Mouse (Mus musculus) MEL (cell line): ENCODE measurements around the gene Psmd8. TPM values are rescaled to one million over a fixed set of nuclear protein-coding genes. Genes with fewer than 3 reads are reported as not detected.

Experiments used
- polyA plus RNA-seq, 2 experiments: library from polyadenylated mRNA; stranded (reverse) in 1 of 2; unstranded in 1 of 2; fragments of >175 nt in 1 of 2; fragments of >200 nt in 1 of 2; gene quantifications; 2 replicates each; pipeline versions ENCODE4 v1.2.1 to v1.2.4; 2012; ENCODE audit warnings: low replicate concordance in 2 of 2, low read depth in 1 of 2; ENCODE audit not compliant: insufficient read length in 2 of 2, insufficient read depth in 1 of 2, missing spikeins in 1 of 2
- total RNA-seq: library from RNA; depleted of rRNA; stranded (reverse); fragments of 300-350 nt; gene quantifications from 2 replicates; pipeline ENCODE4 v1.2.3, GENCODE M21; 2012; rRNA removed

Gene Psmd8
- total and polyA plus RNA-seq, 3 experiments = 159 to 196 TPM; not detected in 1

Other genes starting within 250 kb of the Psmd8 start
- 60.5 and 66.3 TPM in 2 replicates for gene Actn4, start 218.4 kb downstream of the Psmd8 start, total RNA-seq
- 100 to 1,000 TPM in 1 of 2 experiments, not detected in 1; 267 TPM for gene Actn4, start 218.4 kb downstream of the Psmd8 start, polyA plus RNA-seq
- gene Eif3k, start 198.8 kb downstream of the Psmd8 start, total RNA-seq = 525 and 545 TPM in 2 replicates
- 100 to 1,000 TPM in 1 of 2 experiments, not detected in 1; 671 TPM for gene Eif3k, start 198.8 kb downstream of the Psmd8 start, polyA plus RNA-seq
- gene Map4k1, start 198.7 kb downstream of the Psmd8 start, total RNA-seq = 17.3 and 19.3 TPM in 2 replicates
- 10 to 100 TPM in 1 of 2 experiments, not detected in 1; 50.8 TPM for gene Map4k1, start 198.7 kb downstream of the Psmd8 start, polyA plus RNA-seq
- 0.16 and 0.27 TPM in 2 replicates for gene Ryr1, start 55.5 kb downstream of the Psmd8 start, total RNA-seq
- gene Ryr1, start 55.5 kb downstream of the Psmd8 start, polyA plus RNA-seq = under 1 TPM in 1 of 2 experiments, not detected in 1; 0.54 TPM
- gene Rasgrp4, start 45.9 kb downstream of the Psmd8 start, total RNA-seq = 0.46 and 0.56 TPM in 2 replicates
- gene Rasgrp4, start 45.9 kb downstream of the Psmd8 start, polyA plus RNA-seq = 1 to 10 TPM in 1 of 2 experiments, not detected in 1; 1.9 TPM
- gene Fam98c, start 24.5 kb downstream of the Psmd8 start, total RNA-seq = 11.2 and 14.3 TPM in 2 replicates
- gene Fam98c, start 24.5 kb downstream of the Psmd8 start, polyA plus RNA-seq = 10 to 100 TPM in 1 of 2 experiments, not detected in 1; 32.0 TPM
- 0.07 and 0.19 TPM in 2 replicates for gene Ggn, start 10.5 kb downstream of the Psmd8 start, total RNA-seq
- gene Ggn, start 10.5 kb downstream of the Psmd8 start, polyA plus RNA-seq = 1 to 10 TPM in 1 of 2 experiments, not detected in 1; 1.0 TPM
- 0.42 and 0.62 TPM in 2 replicates for gene Spred3, start 10.3 kb downstream of the Psmd8 start, total RNA-seq
- 1 to 10 TPM in 1 of 2 experiments, not detected in 1; 3.9 TPM for gene Spred3, start 10.3 kb downstream of the Psmd8 start, polyA plus RNA-seq
- 0.20 and 0.23 TPM in 2 replicates for gene Catsperg1, start 33.3 kb upstream of the Psmd8 start, total RNA-seq
- gene Catsperg1, start 33.3 kb upstream of the Psmd8 start, polyA plus RNA-seq = under 1 TPM in 1 of 2 experiments, not detected in 1; 0.31 TPM
- gene Kcnk6, start 51.8 kb upstream of the Psmd8 start, total RNA-seq = 1.4 and 2.0 TPM in 2 replicates
- gene Kcnk6, start 51.8 kb upstream of the Psmd8 start, polyA plus RNA-seq = 1 to 10 TPM in 1 of 2 experiments, not detected in 1; 5.2 TPM
- 88.6 and 94.8 TPM in 2 replicates for gene Yif1b, start 57.6 kb upstream of the Psmd8 start, total RNA-seq
- 100 to 1,000 TPM in 1 of 2 experiments, not detected in 1; 143 TPM for gene Yif1b, start 57.6 kb upstream of the Psmd8 start, polyA plus RNA-seq
- 3.8 and 5.4 TPM in 2 replicates for gene 2200002D01Rik, start 67.8 kb upstream of the Psmd8 start, total RNA-seq
- under 1 TPM in 1 of 2 experiments, not detected in 1; 0.85 TPM for gene 2200002D01Rik, start 67.8 kb upstream of the Psmd8 start, polyA plus RNA-seq
- gene Spint2, start 101.2 kb upstream of the Psmd8 start, total RNA-seq = 71.9 and 78.1 TPM in 2 replicates
- 100 to 1,000 TPM in 1 of 2 experiments, not detected in 1; 131 TPM for gene Spint2, start 101.2 kb upstream of the Psmd8 start, polyA plus RNA-seq
- gene Ppp1r14a, start 108.6 kb upstream of the Psmd8 start, total RNA-seq = 3.8 and 3.9 TPM in 2 replicates
- 1 to 10 TPM in 1 of 2 experiments, not detected in 1; 7.1 TPM for gene Ppp1r14a, start 108.6 kb upstream of the Psmd8 start, polyA plus RNA-seq
- 8.4 and 10.2 TPM in 2 replicates for gene Dpf1, start 123.2 kb upstream of the Psmd8 start, total RNA-seq
- 10 to 100 TPM in 1 of 2 experiments, not detected in 1; 17.3 TPM for gene Dpf1, start 123.2 kb upstream of the Psmd8 start, polyA plus RNA-seq